Mouse (Mus musculus) urinary bladder, postnatal 14 days (tissue): Measurements from ENCODE around the gene Sipa1l1.
"Not testable (repeated sequence)": the region's sequence is repeated elsewhere in the genome, so short reads cannot be mapped to it uniquely, and the experiment has no call there.

ENCODE experiments used
- DNase-seq: peaks from one replicate; pipeline ENCODE4 v3.0.0; 2021; ENCODE audit warnings: low spot score

Sipa1l1 gene

DNA sequence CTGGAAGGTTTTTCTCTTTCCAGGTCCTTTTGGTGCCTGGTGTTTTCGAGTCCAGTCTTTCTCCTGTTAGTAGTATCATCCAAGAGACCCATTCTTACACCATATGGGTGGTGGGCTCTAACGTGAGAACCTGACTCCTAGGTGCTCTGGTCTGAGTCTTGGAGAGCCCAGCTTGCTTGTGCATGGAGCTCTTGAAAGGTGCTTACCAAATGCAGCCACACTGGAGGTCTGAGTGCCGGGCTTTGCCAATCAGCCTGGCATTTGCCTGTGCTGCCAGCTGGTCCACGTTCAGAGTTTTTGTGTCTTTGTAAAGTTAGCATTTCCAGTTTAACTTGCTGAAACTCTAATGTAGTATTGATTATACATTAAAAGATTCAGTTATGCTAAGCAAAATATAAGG, 9.5 kb downstream of the Sipa1l1 start:
- no peak for DNase-seq

DNA sequence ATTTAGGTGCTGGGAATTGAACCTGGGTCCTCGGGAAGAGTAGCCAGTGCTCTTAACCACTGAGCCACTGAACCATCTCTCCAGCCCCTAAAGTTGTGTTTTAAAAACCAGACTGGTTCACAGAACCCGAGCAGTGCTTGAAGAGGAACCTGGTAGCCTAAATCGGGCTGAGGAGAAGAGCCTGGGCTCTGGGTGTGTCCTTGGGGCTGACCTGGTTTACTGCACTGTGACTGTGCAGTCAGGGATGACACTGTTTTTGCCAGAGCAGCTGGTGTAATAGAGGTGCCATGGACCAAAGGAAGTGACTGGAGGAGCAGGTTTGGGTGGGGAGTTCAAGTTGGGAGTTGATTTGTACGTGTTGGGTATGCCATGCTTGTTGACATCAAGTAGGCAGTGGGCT, 10.5 kb downstream of the Sipa1l1 start:
- no peak for DNase-seq

DNA sequence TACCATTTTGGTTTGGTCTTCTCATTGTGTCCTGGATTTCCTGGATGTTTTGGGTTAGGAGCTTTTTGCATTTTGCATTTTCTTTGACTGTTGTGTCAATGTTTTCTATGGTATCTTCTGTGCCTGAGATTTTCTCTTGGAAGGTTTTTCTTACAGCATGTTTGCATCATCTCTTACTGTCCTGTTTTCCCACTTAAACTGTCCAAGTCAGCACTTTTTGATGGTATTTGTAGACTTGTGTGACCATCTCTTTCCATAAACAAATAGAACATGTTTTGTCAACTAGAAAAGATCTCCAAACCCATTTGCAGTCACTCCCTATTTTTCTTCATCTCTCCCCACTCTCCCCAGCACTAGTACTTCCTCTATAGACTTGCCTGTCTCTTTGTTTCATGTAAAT, 17.0 kb downstream of the Sipa1l1 start:
- DNase-seq: not testable (repeated sequence)

DNA sequence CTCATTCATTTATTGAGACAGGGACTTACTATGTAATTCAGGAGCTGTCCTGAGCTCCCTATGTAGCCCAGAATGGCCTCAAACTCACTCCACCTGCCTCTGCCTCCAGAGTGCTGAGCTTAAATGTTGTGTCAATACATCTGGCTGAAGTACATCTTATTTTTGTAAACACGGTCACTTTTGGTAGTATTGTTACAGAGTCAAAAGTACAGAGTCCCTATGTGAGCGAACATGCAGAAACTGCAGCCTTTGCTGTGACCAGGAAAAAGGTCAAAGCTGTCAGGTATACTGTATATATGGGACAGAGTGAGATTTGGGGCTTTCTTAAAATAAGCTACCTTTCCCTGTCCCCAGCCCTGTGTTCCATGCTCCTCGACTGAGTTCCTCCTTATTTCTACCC, 17.6 kb downstream of the Sipa1l1 start:
- DNase-seq: no peak

DNA sequence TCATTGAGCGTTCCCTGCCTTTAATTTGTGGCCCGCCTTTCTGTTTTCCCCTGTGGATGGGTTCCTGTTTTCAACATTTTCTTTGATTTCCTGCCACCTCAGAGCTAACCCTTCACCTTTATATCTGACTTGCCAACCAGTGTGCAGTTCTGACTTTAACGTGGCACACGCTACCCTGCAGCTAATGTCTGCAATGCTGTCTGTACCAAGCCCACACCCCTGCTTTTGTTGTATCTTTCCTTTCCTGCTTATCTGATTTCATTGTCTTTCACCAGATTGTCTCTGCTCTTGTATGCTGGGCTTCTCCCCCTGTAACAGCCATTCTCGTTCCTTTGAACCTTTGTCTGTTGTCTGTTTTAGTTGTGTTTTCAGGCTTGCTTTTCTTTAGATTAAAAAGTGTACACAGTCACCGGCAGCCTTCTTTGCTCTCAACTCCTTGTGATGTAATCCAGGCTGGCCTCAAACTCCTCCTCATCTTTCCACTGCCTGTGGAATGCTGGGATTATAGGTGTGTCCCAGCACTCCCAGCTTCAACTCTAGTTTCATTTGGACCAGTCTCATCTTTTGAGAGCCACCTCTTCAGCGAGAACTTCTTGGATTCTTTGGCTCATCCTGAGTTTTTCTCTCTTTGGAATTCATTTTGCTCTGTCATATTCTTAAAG, 18.2 kb downstream of the Sipa1l1 start:
- no peak for DNase-seq

DNA sequence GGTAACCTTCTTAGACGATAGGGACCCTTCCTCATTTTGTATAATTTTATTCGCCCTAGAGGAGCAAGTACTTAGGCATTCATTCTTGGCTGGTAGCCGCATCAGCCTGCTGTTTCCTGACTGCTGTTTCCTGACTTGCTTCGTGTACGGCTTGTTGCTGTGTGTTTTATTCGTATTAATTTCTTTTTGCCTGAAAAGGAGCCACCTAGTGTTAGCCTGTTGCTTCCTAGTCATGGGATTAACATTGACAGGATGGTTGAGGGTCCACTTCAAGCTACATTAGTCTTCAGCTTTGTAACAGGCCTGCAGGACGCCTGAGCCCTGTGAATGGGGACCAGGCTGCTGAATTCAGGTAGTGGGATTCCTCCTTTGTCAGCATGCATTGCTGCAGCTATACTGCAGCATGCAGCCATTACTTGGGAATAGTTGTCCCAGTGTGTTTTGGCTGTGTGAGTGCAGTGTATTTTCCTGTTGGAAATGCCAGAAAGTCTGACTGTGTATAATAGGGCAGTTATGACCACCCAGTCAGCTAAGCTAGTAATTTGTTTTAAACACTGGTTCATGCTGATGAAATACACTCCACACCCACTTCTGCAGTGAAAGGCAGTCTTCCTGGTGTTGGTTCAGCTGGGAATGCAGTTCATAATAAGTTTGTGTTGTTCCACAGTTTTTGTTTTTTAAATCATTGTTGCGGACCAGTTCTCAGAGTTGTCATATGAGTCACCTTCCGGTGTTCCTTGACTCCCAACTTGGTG, 19.4 kb downstream of the Sipa1l1 start:
- DNase-seq: no peak

DNA sequence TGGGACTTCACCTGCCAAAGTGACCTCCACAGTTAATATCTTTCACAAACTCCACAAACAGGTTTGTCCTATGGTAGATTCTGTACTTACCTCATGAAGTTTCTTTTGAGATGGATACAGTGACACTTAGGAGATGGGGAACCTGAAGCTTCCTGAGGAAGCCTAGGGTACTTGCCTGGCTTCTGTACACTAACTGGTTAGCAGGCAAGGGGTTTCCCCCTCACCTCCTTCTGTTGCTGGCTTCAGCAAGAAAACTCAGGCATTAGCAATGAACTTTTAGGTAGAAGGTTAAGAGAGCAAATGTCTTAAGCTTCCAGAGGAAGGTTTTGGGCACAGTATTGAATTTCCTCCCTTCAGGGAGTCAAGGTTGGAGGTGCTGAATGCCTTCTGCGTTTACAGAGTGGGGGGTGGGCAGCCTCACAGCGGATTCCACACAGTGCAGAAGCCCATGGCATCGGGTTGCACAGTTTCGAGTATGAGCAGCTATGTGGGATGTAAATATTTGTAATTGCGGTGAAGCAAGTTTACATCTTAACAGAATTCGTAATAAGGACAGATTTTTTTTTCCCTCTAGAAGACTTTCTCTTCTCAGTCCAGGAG, 20.1 kb downstream of the Sipa1l1 start:
- no peak for DNase-seq

DNA sequence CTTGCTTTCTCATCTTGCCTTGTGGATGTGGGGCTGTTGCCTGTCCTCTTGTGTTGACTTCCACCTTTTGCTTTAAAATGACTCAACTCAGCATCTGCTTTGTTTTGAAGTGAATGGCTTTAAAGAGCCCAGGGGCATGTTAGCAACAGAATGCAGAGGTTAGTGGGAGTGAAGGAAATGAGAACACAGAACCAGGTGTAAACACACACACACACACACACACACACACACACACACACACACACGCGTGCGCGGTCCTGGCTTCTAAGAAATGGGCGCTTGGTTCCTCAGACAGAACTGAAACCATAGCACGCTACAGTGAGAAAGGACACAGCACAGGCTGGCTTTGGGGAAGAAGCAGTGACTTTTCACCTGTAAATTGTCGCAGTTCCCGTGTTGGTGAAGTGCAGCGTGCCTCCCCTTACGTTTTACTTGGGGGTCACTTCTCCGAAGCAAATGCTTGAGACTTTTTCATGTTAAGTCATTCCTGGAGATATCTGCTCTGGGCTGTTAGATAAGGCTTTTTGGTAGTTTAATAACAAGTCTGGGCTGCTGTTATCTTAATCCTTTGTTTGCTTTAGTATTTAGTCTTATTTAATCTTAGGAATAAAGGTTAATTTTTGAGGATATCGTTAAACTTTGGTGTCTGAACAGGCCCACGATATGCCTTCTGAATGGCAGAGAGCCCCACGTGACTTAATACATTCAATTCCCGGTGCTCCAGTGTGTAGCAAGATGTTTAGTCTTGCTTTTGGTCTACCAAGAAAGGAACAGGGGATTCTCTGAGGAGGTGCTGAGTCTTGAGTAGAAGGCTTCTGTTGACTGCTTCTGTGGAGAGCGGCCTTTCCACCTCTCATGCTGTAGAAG, 20.8 kb downstream of the Sipa1l1 start:
- no peak for DNase-seq

DNA sequence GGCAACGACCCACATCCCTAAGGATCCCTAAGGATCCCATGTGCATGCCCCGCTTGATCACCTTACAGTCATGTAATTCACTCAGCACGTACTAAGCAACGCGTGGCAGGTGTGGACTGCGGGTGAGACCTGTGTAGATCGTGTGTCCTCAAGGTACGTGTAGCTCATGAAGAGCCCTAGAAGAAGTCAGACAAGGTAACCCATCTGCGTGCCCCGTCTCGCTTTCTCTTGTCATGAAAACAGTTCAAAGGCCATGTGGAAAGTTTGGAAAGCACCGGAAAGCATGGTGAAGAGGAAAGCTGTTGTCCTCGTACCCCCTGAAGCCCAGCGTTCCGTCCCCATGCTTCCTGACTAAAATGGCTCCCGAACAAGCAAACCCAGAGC, 21.5 kb downstream of the Sipa1l1 start:
- DNase-seq: no peak

DNA sequence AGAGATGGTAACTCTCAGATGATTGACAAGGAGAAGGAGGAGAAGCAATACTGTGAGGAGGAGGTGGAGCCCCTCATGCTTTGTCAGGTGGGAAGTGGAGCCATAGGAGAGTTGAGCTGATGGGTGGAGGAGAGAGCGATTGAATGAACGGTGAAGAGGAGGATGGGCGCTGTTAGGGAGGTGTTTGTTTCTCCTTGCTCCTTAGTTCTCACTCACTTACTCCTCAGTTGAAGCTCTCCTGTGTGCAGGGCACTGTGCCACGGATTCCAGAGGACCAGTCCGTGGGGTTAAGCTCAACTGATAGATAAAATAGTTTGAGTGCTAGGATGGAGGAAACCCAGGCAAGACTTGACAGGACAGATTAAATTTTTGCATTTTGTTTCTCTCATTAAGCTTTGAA, 22.6 kb downstream of the Sipa1l1 start:
- DNase-seq: no peak

DNA sequence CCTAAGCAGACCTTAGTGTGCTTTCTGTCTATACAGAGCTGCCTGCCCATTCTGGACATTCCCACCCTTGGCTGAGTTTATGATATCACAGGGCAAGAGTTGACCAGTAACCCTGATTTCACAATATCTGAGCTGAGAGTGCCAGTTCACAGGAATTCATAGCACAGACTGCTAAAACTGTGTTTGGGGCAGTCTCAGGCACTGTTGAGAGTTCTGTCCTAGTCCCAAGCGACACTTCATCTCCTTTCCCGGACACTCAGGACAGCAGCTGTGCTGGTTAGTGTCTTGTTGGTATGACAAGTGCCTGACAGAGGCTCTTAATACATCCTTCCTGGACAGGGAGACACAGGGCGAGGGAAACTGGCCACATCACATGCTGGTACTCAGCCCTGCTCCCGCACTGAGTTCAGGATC, 23.5 kb downstream of the Sipa1l1 start:
- no peak for DNase-seq

DNA sequence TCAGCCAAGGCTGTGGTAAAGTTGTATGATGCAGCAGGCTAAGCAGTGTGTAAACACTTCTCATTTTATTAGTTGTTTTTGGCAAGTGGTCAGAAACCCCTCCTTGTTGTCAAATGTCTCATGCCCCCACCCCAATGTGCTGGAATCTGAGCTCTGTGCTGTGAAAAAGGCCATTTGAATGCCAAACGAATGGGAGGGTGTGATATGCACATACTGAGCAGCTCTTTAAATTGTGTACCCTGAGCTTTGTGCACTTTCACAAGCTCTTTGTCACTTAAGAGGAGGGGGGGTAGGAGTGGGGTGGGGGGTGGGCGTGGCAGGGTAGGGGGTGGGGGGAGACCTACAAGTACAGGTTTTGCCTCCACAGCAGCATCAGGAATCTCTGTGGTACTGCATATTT, 24.4 kb downstream of the Sipa1l1 start:
- no peak for DNase-seq

DNA sequence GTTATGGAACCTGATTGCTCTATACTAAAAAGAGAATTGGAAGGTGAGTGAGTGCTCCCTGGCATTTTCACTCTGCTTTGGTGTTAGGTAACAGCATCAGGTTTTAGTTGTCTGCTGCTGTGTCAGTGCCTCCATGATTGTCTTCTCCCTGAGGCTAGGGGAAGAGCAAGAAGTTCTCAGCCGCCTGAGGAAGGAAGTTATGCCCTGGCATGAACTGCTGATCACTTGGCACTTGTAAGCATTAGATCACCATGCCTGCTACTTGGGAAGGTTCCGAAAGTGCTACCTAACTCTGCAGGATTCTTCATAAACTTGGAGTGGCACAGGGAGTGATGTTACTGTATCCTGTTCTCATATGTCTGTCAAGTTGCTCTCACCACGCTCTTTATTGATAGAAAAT, 25.8 kb downstream of the Sipa1l1 start:
- no peak for DNase-seq

DNA sequence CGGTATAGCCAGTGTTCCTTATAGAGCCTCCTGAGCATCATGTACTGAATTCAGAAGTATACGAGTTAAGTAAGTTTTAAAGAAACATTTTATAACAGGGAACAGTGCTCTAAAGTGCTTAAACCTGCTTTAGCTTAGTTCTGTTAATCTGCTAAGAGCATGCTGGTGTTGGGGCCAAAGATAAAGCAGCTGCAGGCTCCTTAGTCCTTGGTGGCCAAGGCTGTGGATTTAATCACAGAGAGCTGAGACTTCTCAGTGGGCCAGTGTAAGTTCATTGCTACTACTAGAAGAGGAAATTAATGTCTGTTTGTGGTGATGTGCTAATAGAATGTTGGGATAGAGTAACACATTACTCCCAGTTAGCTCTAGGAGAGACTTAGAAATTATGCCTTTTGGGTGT, 27.1 kb downstream of the Sipa1l1 start:
- no peak for DNase-seq

DNA sequence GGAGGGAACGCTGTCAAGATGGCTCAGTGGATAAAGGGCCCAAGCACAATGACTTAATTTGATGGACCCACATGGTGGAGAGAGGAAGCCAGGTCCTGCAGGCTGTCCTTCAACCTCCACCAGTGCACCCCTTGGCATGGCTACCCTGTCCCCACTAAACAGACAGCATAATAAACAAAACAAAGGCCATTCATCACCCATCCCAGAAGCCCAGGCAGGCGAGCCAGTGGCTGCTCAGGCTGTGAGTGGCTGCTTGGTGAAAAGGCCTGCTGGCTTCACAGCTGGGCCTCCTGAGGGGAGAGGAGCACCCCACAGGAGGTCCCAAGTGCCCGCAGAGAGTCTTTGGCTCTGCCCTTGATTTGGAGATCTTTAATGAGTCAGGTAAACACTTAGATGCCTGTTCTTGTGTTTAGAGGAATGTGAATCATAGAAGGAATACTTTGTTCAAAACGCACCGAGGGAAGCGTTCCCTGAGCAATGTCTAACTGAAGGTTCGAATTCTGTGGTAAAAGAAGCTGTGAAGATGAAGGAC, 27.6 kb downstream of the Sipa1l1 start:
- DNase-seq: no peak

DNA sequence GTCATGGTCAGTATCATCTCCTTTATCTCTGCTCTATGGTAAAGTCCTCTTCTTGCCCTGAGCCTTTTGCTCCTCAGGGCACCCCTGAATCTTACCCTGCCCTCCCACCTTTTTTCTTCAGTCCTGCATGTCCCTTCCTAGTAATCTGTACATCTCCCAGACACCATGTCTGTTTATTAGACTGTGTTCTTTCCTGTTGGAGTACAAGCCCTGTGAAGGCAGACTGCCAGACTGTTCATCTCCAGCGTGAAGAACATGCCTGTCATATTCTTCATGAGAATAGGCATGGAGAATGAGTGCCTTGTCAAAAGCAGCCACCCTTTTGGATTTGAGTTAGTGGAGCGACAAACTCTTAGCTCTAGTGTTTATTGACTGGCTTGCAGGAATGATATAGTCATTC, 28.1 kb downstream of the Sipa1l1 start:
- no peak for DNase-seq

DNA sequence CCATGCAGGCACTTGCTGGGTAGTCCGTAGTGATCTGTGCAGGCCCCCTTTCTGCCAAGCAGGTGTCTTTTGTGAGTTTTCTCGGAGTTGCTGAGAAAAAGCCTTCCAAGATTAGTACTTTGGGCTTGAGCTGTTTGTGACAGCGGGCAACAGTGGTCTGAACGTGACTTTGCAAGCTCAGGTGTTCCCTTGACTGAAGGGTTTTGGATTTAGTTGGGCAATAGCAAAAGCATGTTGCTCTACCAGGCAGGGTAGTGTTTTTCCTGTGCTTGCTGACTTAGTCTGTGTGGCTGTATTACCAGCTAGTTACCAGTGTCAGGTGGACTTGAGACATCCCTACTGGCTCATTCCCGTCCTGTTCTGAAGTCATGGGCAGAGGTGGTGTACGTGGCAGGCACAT, 30.2 kb downstream of the Sipa1l1 start:
- no peak for DNase-seq

DNA sequence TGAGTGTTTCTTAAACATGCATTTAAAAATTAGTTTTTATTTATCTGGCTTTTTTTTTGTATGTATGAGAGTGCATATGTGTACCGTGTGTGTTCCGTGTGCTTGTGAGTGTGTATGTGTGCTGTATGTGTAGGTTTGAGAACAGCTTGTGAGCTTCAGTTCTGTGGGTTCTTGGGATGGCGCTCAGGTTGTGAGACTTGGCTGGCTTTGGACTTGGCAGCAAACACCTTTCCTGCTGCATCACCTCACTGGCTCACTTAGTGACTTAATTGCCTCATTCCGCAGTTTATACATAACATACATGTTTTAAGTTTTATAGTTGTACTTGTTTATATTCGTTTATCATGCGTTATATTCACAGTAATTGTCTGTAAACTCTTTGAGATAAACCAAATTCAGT, 35.0 kb downstream of the Sipa1l1 start:
- DNase-seq: no peak

DNA sequence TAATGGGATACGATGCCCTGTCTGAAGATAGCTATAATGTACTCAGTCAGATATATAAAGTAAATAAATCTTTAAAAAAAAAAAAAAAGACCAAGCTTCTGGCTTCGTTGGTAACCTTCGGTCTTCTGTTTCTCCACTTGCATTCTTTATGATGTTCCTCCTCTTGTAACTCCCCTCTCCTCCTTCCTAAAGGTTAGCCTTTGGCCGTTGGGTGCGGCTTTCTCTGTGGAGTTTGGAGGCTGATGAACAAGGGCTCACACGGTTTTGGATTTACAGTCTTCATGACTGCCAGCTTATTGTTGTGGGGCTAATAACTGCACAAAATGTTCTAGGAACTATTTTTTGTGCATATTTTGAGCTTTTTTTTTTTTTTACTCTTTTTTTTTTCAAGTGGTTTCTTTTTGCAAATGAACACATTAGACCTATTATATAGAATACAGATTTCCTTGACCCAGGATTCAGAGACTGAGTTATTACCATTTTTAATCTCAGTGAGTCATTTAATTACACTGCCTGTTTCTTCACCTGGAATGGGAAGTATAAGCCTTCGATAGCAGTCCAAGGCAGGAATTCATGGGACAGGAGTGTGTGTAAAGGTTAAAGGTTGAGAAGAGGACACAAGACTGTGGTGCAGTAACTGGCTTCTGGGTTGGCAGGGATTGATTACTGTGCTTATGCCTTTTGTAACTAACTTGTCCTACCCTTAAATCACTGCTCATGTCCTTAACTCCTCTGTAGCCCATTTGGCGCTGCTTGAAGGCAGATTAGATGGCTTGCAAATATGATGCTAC, 37.9 kb downstream of the Sipa1l1 start:
- no peak for DNase-seq

DNA sequence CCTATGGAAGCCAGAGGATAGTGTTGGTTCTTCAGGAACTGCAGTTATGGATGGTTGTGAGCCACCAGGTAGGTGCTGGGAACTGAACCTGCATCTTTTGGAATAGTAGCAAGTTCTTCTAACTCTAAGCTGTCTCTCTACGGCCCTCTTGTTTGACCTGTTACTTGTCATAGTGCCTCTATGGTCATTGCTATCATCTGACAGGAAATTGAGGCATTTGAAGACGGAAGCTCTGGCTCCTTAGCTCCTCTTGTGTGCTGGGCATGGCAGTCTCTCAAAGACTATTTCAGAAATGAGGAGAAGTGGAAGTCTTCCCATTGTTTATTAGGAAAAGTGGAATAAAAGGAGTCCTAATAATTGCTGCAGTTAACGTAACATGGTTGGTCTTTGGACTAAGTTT, 38.9 kb downstream of the Sipa1l1 start:
- DNase-seq: no peak

DNA sequence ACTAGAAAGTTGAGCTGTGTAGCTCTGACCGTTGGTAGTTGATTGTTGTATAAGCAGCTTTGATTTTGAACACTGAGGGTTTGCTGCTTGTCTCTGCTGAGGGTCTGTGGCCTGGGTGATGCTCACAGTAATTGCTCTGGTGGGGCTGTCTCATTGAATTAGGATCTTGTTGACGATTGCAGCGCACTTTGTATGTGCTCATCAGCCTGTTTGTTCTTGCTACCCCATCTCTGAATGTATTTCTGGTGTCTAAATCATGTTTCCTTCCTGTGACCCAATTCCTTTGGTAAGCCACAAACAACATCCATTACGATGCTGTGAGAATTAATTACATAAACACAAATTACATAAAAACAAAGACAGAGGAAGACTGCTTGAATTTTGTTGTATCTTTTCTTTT, 39.5 kb downstream of the Sipa1l1 start:
- DNase-seq: no peak

DNA sequence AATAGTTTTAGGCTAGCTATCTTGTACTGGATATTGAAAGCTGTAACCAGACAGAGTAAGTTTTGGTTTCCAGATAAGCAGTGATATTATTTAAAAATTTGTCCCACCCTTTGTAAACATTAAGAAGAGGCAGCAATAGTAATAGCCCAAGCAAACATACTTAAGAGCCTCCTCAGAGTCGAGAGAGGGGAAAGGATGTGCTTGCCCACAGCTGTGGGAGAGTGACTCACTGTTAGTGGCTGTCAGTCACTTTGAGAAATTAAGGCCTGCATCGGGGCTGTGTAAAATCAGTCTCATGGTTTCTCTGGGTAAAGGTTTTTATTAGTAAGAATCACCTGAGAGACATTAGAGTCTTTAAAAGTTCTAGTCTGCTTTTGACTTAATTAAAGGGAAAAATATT, 40.6 kb downstream of the Sipa1l1 start:
- DNase-seq: no peak
